Mouse (Mus musculus) CD8-positive naive resting alpha-beta T cell, adult 2 months (primary cell): ENCODE data around the gene Lsm7.

ENCODE experiments used
- DNase-seq, 2 experiments: peaks; one replicate each; pipeline ENCODE4 v3.0.0; 2022; ENCODE audit warnings: low read depth in 2 of 2, low spot score in 2 of 2

Gene Lsm7

GRCm38 (mm10) chr10:80876594-80876993 is 21.6 kb upstream of the Lsm7 start:
- DNase-seq: no peak

GRCm38 (mm10) chr10:80876028-80876427 is 21.0 kb upstream of the Lsm7 start:
- DNase-seq: peak; percentile 56 to 68

- no peak for DNase-seq
These were observed 19.0 kb upstream of the Lsm7 start for GRCm38 (mm10) chr10:80874035-80874434.

- no peak for DNase-seq
These were observed 16.6 kb upstream of the Lsm7 start, which contains the start of gene Tmprss9 for GRCm38 (mm10) chr10:80871581-80871980. Tmprss9 (plus strand) TSS chr10:80871848.

- no peak for DNase-seq
These were observed 16.0 kb upstream of the Lsm7 start for GRCm38 (mm10) chr10:80870993-80871392.

- DNase-seq: no peak
These were observed 9.4 kb upstream of the Lsm7 start for GRCm38 (mm10) chr10:80864446-80864845.

GRCm38 (mm10) chr10:80862305-80862704 is 7.3 kb upstream of the Lsm7 start:
- DNase-seq: no peak

- DNase-seq: no peak
These were observed 3.4 kb upstream of the Lsm7 start for GRCm38 (mm10) chr10:80858350-80858935.

GRCm38 (mm10) chr10:80857848-80858247 is 2.8 kb upstream of the Lsm7 start:
- DNase-seq: no peak

- no peak for DNase-seq
These were observed 2.4 kb upstream of the Lsm7 start for GRCm38 (mm10) chr10:80857386-80857785.

GRCm38 (mm10) chr10:80856908-80857307 is 1.9 kb upstream of the Lsm7 start:
- no peak for DNase-seq

- DNase-seq: peak in 1 of 2 experiments; percentile 12
These were observed 1.3 kb upstream of the Lsm7 start for GRCm38 (mm10) chr10:80856267-80856666.

- no peak for DNase-seq
These were observed 702 bp upstream of the Lsm7 start for GRCm38 (mm10) chr10:80855749-80856073.

- peak; percentile 29 to 59 for DNase-seq
These were observed 6.4 kb downstream of the Lsm7 start for GRCm38 (mm10) chr10:80848571-80848970.

- no peak for DNase-seq
These were observed 9.3 kb downstream of the Lsm7 start for GRCm38 (mm10) chr10:80845732-80846131.

- no peak for DNase-seq
These were observed 9.8 kb downstream of the Lsm7 start for GRCm38 (mm10) chr10:80845055-80845693.

- no peak for DNase-seq
These were observed 11.0 kb downstream of the Lsm7 start, which contains the start of gene Lingo3 for GRCm38 (mm10) chr10:80843931-80844547. Lingo3 (minus strand) TSS chr10:80844039.

- no peak for DNase-seq
These were observed 11.7 kb downstream of the Lsm7 start for GRCm38 (mm10) chr10:80843087-80843930.

GRCm38 (mm10) chr10:80842334-80842733 is 12.7 kb downstream of the Lsm7 start:
- no peak for DNase-seq

GRCm38 (mm10) chr10:80841685-80842084 is 13.3 kb downstream of the Lsm7 start:
- no peak for DNase-seq

- no peak for DNase-seq
These were observed 15.2 kb downstream of the Lsm7 start for GRCm38 (mm10) chr10:80839848-80840247.
